Mouse (Mus musculus): ENCODE measurements around the gene Gm10668. TPM values are rescaled to one million over a fixed set of nuclear protein-coding genes. Genes with fewer than 3 reads are reported as not detected.
"Not testable (repeated sequence)": the region's sequence is repeated elsewhere in the genome, so short reads cannot be mapped to it uniquely, and the experiment has no call there.

Gene Gm10668
- total RNA-seq (2014; rRNA removed) (not detected in 2 replicates), polyA plus RNA-seq (2015; fragmentation: Nextera tagmentation; extraction: Ambion mirVana) (not detected in 2 replicates)

DNA sequence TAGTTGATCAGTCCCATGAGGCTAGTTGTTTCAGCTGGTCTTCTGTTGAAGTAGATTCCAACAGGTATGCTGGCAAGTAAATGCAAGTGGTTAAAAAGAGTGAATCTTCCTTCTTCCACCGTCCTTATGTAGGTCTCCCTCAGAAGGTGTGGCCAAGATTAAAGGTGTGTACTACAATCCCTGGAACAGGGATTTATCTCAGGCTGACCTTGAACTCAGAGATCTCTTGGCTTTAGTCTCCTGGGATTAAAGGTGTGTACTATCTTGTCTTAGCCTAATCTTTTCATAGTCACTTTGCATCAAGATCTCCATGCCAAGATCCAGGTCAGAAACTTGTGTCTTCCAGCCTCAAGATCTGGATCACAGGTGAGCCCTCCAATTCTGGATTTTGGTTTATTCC, at the start of gene Gm10668:
Gm10668 (minus strand) TSS at position 101 of the 400 bp plus-strand sequence.
- not testable (repeated sequence) for DNase-seq (ENCODE audit: low spot score); H3K27ac ChIP-seq (ENCODE audit: low read depth, low read length); ATAC-seq (ENCODE audit: low FRiP score); H3K4me2 ChIP-seq (ENCODE audit: low read depth, low read length, poor library complexity, severe bottlenecking); H3K4me3 ChIP-seq (ENCODE audit: low read depth, low read length); H3K27me3 ChIP-seq (ENCODE audit: insufficient read depth, low read length); H3K9me3 ChIP-seq (ENCODE audit: low read length); H3K4me1 ChIP-seq (ENCODE audit: insufficient read depth, low read length); H3K9ac ChIP-seq (replicated peaks; ENCODE audit: low read length, poor library complexity, severe bottlenecking); H3K36me3 ChIP-seq (ENCODE audit: insufficient read depth, low read length)
- no CpG with 5 or more reads among the region's 1 CpGs for WGBS

- not testable (repeated sequence) for ATAC-seq (ENCODE audit: low FRiP score); H3K4me1 ChIP-seq (ENCODE audit: insufficient read depth, low read length); H3K4me3 ChIP-seq (ENCODE audit: low read depth, low read length); H3K27ac ChIP-seq (ENCODE audit: low read depth, low read length); H3K9ac ChIP-seq (replicated peaks; ENCODE audit: low read length, poor library complexity, severe bottlenecking); H3K9me3 ChIP-seq (ENCODE audit: low read length); H3K4me2 ChIP-seq (ENCODE audit: low read depth, low read length, poor library complexity, severe bottlenecking); H3K36me3 ChIP-seq (ENCODE audit: insufficient read depth, low read length); DNase-seq (ENCODE audit: low spot score); H3K27me3 ChIP-seq (ENCODE audit: insufficient read depth, low read length)
- WGBS = no CpG with 5 or more reads among the region's 3 CpGs
These were observed 40.5 kb upstream of the Gm10668 start, which contains the start of gene Vmn1r112 for GRCm38 (mm10) chr7:20770885-20771284. TSS of gene Vmn1r112 (plus strand) at chr7:20771185.

GRCm38 (mm10) chr7:20703116-20703515, 27.3 kb downstream of the Gm10668 start, which contains the start of gene Vmn1r111:
TSS of gene Vmn1r111 (minus strand) at chr7:20703216.
- H3K27ac ChIP-seq (ENCODE audit: low read depth, low read length); ATAC-seq (ENCODE audit: low FRiP score); H3K9ac ChIP-seq (replicated peaks; ENCODE audit: low read length, poor library complexity, severe bottlenecking); H3K4me2 ChIP-seq (ENCODE audit: low read depth, low read length, poor library complexity, severe bottlenecking); H3K4me1 ChIP-seq (ENCODE audit: insufficient read depth, low read length); H3K36me3 ChIP-seq (ENCODE audit: insufficient read depth, low read length); DNase-seq (ENCODE audit: low spot score); H3K4me3 ChIP-seq (ENCODE audit: low read depth, low read length); H3K27me3 ChIP-seq (ENCODE audit: insufficient read depth, low read length); H3K9me3 ChIP-seq (ENCODE audit: low read length): not testable (repeated sequence)
- no CpG with 5 or more reads among the region's 2 CpGs for WGBS

Other genes starting within 250 kb of the Gm10668 start
- not detected in 2 replicates for gene Vmn1r103, start 220.1 kb downstream of the Gm10668 start, total RNA-seq (2014; rRNA removed)
- gene Vmn1r103, start 220.1 kb downstream of the Gm10668 start, polyA plus RNA-seq (2015; fragmentation: Nextera tagmentation; extraction: Ambion mirVana) = not detected in 2 replicates
- not detected in 2 replicates for gene Vmn1r104, start 196.8 kb downstream of the Gm10668 start, total RNA-seq (2014; rRNA removed)
- gene Vmn1r104, start 196.8 kb downstream of the Gm10668 start, polyA plus RNA-seq (2015; fragmentation: Nextera tagmentation; extraction: Ambion mirVana) = not detected in 2 replicates
- gene Gm5726, start 184.9 kb downstream of the Gm10668 start, total RNA-seq (2014; rRNA removed) = not detected in 2 replicates
- not detected in 2 replicates for gene Gm5726, start 184.9 kb downstream of the Gm10668 start, polyA plus RNA-seq (2015; fragmentation: Nextera tagmentation; extraction: Ambion mirVana)
- gene Gm4141, start 154.4 kb downstream of the Gm10668 start, total RNA-seq (2014; rRNA removed) = not detected in 2 replicates
- not detected in 2 replicates for gene Gm4141, start 154.4 kb downstream of the Gm10668 start, polyA plus RNA-seq (2015; fragmentation: Nextera tagmentation; extraction: Ambion mirVana)
- not detected in 2 replicates for gene Gm4513, start 131.6 kb downstream of the Gm10668 start, total RNA-seq (2014; rRNA removed)
- gene Gm4513, start 131.6 kb downstream of the Gm10668 start, polyA plus RNA-seq (2015; fragmentation: Nextera tagmentation; extraction: Ambion mirVana) = not detected in 2 replicates
- not detected in 2 replicates for gene Vmn1r107, start 61.7 kb downstream of the Gm10668 start, total RNA-seq (2014; rRNA removed)
- not detected in 2 replicates for gene Vmn1r107, start 61.7 kb downstream of the Gm10668 start, polyA plus RNA-seq (2015; fragmentation: Nextera tagmentation; extraction: Ambion mirVana)
- gene Vmn1r111, start 27.4 kb downstream of the Gm10668 start, total RNA-seq (2014; rRNA removed) = not detected in 2 replicates
- not detected in 2 replicates for gene Vmn1r111, start 27.4 kb downstream of the Gm10668 start, polyA plus RNA-seq (2015; fragmentation: Nextera tagmentation; extraction: Ambion mirVana)
- gene Vmn1r112, start 40.6 kb upstream of the Gm10668 start, total RNA-seq (2014; rRNA removed) = not detected in 2 replicates
- not detected in 2 replicates for gene Vmn1r112, start 40.6 kb upstream of the Gm10668 start, polyA plus RNA-seq (2015; fragmentation: Nextera tagmentation; extraction: Ambion mirVana)
- gene Vmn1r113, start 56.7 kb upstream of the Gm10668 start, total RNA-seq (2014; rRNA removed) = not detected in 2 replicates
- gene Vmn1r113, start 56.7 kb upstream of the Gm10668 start, polyA plus RNA-seq (2015; fragmentation: Nextera tagmentation; extraction: Ambion mirVana) = not detected in 2 replicates
- gene Vmn1r114, start 81.6 kb upstream of the Gm10668 start, total RNA-seq (2014; rRNA removed) = not detected in 2 replicates
- gene Vmn1r114, start 81.6 kb upstream of the Gm10668 start, polyA plus RNA-seq (2015; fragmentation: Nextera tagmentation; extraction: Ambion mirVana) = not detected in 2 replicates
- not detected in 2 replicates for gene Vmn1r115, start 114.4 kb upstream of the Gm10668 start, total RNA-seq (2014; rRNA removed)
- gene Vmn1r115, start 114.4 kb upstream of the Gm10668 start, polyA plus RNA-seq (2015; fragmentation: Nextera tagmentation; extraction: Ambion mirVana) = not detected in 2 replicates
- not detected in 2 replicates for gene Vmn1r116, start 141.6 kb upstream of the Gm10668 start, total RNA-seq (2014; rRNA removed)
- not detected in 2 replicates for gene Vmn1r116, start 141.6 kb upstream of the Gm10668 start, polyA plus RNA-seq (2015; fragmentation: Nextera tagmentation; extraction: Ambion mirVana)
- not detected in 2 replicates for gene Vmn1r117, start 153.5 kb upstream of the Gm10668 start, total RNA-seq (2014; rRNA removed)
- gene Vmn1r117, start 153.5 kb upstream of the Gm10668 start, polyA plus RNA-seq (2015; fragmentation: Nextera tagmentation; extraction: Ambion mirVana) = not detected in 2 replicates
- gene Vmn1r118, start 181.7 kb upstream of the Gm10668 start, total RNA-seq (2014; rRNA removed) = not detected in 2 replicates
- gene Vmn1r118, start 181.7 kb upstream of the Gm10668 start, polyA plus RNA-seq (2015; fragmentation: Nextera tagmentation; extraction: Ambion mirVana) = not detected in 2 replicates